Mouse (Mus musculus): ENCODE measurements around the gene Mettl23. TPM values are rescaled to one million over a fixed set of nuclear protein-coding genes. Genes with fewer than 3 reads are reported as not detected.

Mettl23 gene
- 10 to 100 TPM; 59.0 to 62.8 TPM for total RNA-seq (2023)

GRCm38 (mm10) chr11:116843261-116844233, at the start of gene Mettl23, which contains the start of gene Jmjd6:
Gene Mettl23 (plus strand): TSS chr11:116843278.
Gene Jmjd6 (minus strand): TSS chr11:116843449.

GRCm38 (mm10) chr11:116827534-116828165, 15.4 kb upstream of the Mettl23 start, which contains the start of gene Mxra7:
Gene Mxra7 (minus strand): TSS chr11:116828046.

DNA sequence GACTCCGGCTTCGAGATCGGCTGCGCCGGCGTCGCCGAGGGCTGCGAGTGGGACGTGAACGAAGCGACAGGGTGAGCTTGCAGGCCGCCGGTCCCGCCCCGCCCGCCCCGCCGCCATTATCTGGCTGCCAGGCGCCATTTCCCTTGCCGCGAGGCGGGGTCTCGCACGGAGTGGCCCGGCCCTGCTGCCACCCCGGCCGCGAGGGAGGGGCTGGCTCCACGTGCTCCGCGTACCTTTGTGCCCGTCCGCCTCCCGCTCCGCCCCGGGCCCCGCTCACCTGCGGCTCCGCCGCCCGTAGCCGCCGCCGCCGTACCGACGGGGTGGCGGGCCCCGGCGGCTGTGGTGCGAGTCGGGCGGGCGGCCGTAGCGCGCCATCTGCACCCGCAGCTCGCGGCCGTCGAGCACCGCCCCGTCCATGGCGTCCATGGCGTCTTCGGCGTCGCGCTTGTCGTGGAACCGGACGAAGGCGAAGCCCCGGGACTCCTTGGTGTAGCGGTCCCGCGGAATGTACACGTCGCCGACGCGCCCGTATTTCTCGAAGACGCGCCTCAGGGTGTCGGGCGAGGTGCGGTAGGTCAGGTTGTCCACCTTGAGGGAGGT, 9.3 kb downstream of the Mettl23 start, which contains the start of gene Mfsd11:
Mfsd11 (plus strand) TSS at position 150 of the 600 bp plus-strand sequence.

GRCm38 (mm10) chr11:116852891-116853511, 9.9 kb downstream of the Mettl23 start, which contains the start of gene Srsf2:
Gene Srsf2 (minus strand): TSS chr11:116853094.

Other genes with a start within 250 kb of the Mettl23 start
- gene Rhbdf2, start 216.3 kb upstream of the Mettl23 start, total RNA-seq (2023) = 10 to 100 TPM; 14.4 to 15.2 TPM
- gene Prcd, start 189.7 kb upstream of the Mettl23 start, total RNA-seq (2023) = not detected
- gene Cygb, start 189.0 kb upstream of the Mettl23 start, total RNA-seq (2023) = not detected
- not detected for gene St6galnac1, start 67.8 kb upstream of the Mettl23 start, total RNA-seq (2023)
- gene Mxra7, start 15.2 kb upstream of the Mettl23 start, total RNA-seq (2023) = not detected
- 10 to 100 TPM; 55.1 to 76.1 TPM for gene Jmjd6, start 171 bp downstream of the Mettl23 start, total RNA-seq (2023)
- 10 to 100 TPM; 11.3 to 21.4 TPM for gene Mfsd11, start 9.2 kb downstream of the Mettl23 start, total RNA-seq (2023)
- 100 to 1,000 TPM; 398 to 402 TPM for gene Srsf2, start 9.8 kb downstream of the Mettl23 start, total RNA-seq (2023)
- not detected for gene Mgat5b, start 75.6 kb downstream of the Mettl23 start, total RNA-seq (2023)

Measured in T-cell, adult 66 days (primary cell).